Mouse (Mus musculus) liver, postnatal 0 days (tissue): ENCODE measurements around the gene Abcf2. TPM values are rescaled to one million over a fixed set of nuclear protein-coding genes. Genes with fewer than 3 reads are reported as not detected.

Experiments
- ATAC-seq: fragments of 200-750 bp; cut with Nextera tagmentation; 2 replicates; pipeline ENCODE4 v1.8.0; 2017; ENCODE audit warnings: mild to moderate bottlenecking, moderate library complexity
- DNase-seq: peaks from one replicate; pipeline ENCODE4 v3.0.0-alpha.2; 2016
- H3K27ac ChIP-seq: fragments of 300-500 bp; sonication (generic); 2 replicates; pipeline ENCODE4 v1.5.1; 2014; ENCODE audit warnings: antibody characterized with exemption, moderate library complexity, mild to moderate bottlenecking, low read depth
- H3K27me3 ChIP-seq: fragments of 300-500 bp; sonication (generic); 2 replicates; pipeline ENCODE4 v1.6.1; 2014; ENCODE audit warnings: low read length, control low read depth, mixed read lengths; ENCODE audit not compliant: insufficient read depth
- H3K36me3 ChIP-seq: fragments of 300-500 bp; sonication (generic); replicated peaks from 2 replicates; pipeline ENCODE4 v1.6.1; 2014; ENCODE audit warnings: mild to moderate bottlenecking, control low read depth, low read length, moderate library complexity, mixed read lengths; ENCODE audit not compliant: insufficient read depth
- H3K4me1 ChIP-seq: fragments of 300-500 bp; sonication (generic); 2 replicates; pipeline ENCODE4 v1.6.1; 2014; ENCODE audit warnings: antibody characterized with exemption, mild to moderate bottlenecking, control low read depth; ENCODE audit not compliant: insufficient read depth
- H3K4me2 ChIP-seq: fragments of 300-500 bp; sonication (generic); 2 replicates; pipeline ENCODE4 v1.6.1; 2014; ENCODE audit warnings: low read depth, mild to moderate bottlenecking, low read length, moderate library complexity, mixed read lengths
- H3K4me3 ChIP-seq: fragments of 300-500 bp; sonication (generic); 2 replicates; pipeline ENCODE4 v1.5.1; 2014; ENCODE audit warnings: low read depth, low read length
- H3K9ac ChIP-seq: fragments of 300-500 bp; sonication (generic); replicated peaks from 2 replicates; pipeline ENCODE4 v1.6.1; 2014; ENCODE audit warnings: mild to moderate bottlenecking, moderate library complexity
- H3K9me3 ChIP-seq: fragments of 300-500 bp; sonication (generic); 2 replicates; pipeline ENCODE4 v1.6.1; 2016; ENCODE audit warnings: mild to moderate bottlenecking, control low read depth, low read length, mixed read lengths
- CTCF ChIP-seq: sonication (generic); IDR thresholded peaks from 2 replicates; pipeline ENCODE4 v1.5.1; 2016; ENCODE audit warnings: antibody characterized with exemption, low read depth
- EP300 ChIP-seq: IDR thresholded peaks from 2 replicates; pipeline ENCODE4 v1.6.1; 2016; ENCODE audit warnings: antibody characterized with exemption, low read depth, mild to moderate bottlenecking
- WGBS: fragments of 180-500 bp; shearing (Covaris S2); extraction: QIAGEN DNeasy Blood & Tissue Kit; methylation state at CpG from one replicate; pipeline ENCODE4 v1.1.7; 2014; ENCODE audit not compliant: insufficient replicate concordance; 5-methylcytosine and 5-hydroxymethylcytosine counted together
- polyA plus RNA-seq: library from polyadenylated mRNA; unstranded; fragments of >200 nt; fragmentation: Nextera tagmentation; extraction: Ambion mirVana; gene quantifications from 2 replicates; pipeline ENCODE4 v1.2.1, GENCODE M21; 2015

Gene Abcf2
- polyA plus RNA-seq, 1 experiment from 2014 or later, result 26.4 TPM

DNA sequence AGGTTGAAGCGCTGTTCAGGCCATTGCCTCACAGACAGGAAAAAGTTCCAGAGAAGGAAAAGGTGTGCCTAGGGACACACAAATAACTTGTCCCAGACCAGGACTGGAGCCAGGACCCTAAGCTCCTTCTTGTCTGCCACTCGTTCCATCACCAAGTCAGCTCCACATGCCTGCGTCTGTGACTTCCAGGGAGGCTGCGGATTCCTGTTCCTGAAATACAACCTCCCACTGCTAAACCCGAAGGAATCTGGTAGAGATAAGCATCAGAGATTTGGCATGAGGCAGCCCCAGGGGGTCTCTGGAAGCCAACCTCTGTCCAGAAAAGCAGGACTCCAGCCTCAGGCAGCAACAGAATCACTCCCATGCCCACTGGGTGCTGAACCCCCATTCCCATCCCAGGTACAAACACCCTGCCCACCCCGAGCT, 36.1 kb downstream of the Abcf2 start:
- Histone ChIP-seq H3K9me3 (no peaks in the 10 kb centered on the region), H3K36me3 (no peaks in the 10 kb centered on the region), H3K4me2 (peak overlapping the region; percentile 46), H3K4me1 (peaks cover 5% of the 10 kb centered on the region), H3K4me3 (no peak overlapping the region), H3K27me3 (0 out of 2 replicates have a peak, but pooled peaks cover 2% of the 10 kb centered on the region), H3K27ac (no peak overlapping the region), H3K9ac (no peak overlapping the region)
- TF ChIP-seq CTCF (no peak), EP300 (no peak)
- ATAC-seq (no peak), DNase-seq (no peak)
- 25% methylated on average over 6 of the region's 6 CpGs for WGBS

- ATAC-seq (peak; percentile 27; the same call in 1 of the 2 replicates), DNase-seq (peak; percentile 43)
- peak within 1 kb of the TSS; percentile 26; the same call in 1 of the 2 replicates for H3K9ac ChIP-seq
- 0 out of 2 replicates have a peak, but pooled peaks cover 2% of the 10 kb centered on the region for H3K27me3 ChIP-seq
- TF ChIP-seq CTCF (no peak), EP300 (no peak)
- no peaks in the 10 kb centered on the region for H3K36me3 ChIP-seq
- peak within 1 kb of the TSS; percentile 46 for H3K4me2 ChIP-seq
- H3K27ac ChIP-seq, result no peak within 1 kb of the TSS
- 23% methylated on average over 14 of the region's 14 CpGs for WGBS
- H3K4me1 ChIP-seq, result peaks cover 5% of the 10 kb centered on the region
- no peaks in the 10 kb centered on the region for H3K9me3 ChIP-seq
- H3K4me3 ChIP-seq, result 0 out of 2 replicates have a peak within 1 kb of the TSS, but pooled peaks have one; percentile 10
Observed at GRCm38 (mm10) chr5:24540387-24541143, 36.7 kb downstream of the Abcf2 start, which contains the start of gene Asb10. TSS of gene Asb10 (minus strand) at chr5:24540978.

DNA sequence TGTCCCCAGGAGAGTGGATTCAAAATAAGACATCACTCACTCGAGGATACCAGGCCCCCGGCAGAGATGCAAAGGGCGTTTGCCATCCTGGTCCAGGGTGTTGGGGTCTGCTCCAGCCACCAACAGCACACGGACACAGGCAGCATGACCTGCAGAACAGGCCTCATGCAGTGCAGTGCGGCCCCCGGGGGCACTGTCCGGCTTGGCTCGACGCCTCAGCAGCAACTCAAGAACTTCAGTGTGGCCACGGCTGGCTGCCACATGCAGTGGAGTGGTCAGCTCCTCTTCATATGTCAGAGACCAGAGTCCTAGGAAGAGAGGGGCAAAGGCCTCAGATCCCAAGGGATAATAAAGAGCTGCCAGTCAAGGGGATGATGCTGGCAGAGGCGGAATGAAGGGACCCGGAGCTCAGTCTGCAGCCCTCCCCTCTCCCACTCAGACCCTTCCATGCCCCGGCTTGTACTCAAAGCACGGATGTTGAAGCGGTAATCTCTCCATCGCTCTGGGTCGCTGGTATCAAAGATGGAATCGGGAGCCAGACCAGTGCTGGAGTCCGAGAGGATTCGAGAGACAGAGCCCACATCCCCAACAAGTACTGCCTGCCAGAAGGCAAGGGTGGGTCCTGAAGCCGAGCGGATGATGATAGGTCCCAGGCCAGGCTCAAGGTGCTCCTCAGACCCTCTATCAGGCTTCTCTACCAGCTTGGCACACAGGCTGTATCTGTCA, 37.5 kb downstream of the Abcf2 start:
- H3K4me3 ChIP-seq, result no peak overlapping the region
- H3K36me3 ChIP-seq, result no peaks in the 10 kb centered on the region
- no peaks in the 10 kb centered on the region for H3K9me3 ChIP-seq
- H3K9ac ChIP-seq, result no peak overlapping the region
- H3K27me3 ChIP-seq, result 0 out of 2 replicates have a peak, but pooled peaks cover 2% of the 10 kb centered on the region
- no peak for TF ChIP-seq CTCF
- no peak for TF ChIP-seq EP300
- H3K4me1 ChIP-seq, result peaks cover 5% of the 10 kb centered on the region
- DNase-seq (no peak), ATAC-seq (no peak)
- no peak overlapping the region for H3K4me2 ChIP-seq
- 77% methylated on average over 22 of the region's 22 CpGs for WGBS
- H3K27ac ChIP-seq, result no peak overlapping the region

DNA sequence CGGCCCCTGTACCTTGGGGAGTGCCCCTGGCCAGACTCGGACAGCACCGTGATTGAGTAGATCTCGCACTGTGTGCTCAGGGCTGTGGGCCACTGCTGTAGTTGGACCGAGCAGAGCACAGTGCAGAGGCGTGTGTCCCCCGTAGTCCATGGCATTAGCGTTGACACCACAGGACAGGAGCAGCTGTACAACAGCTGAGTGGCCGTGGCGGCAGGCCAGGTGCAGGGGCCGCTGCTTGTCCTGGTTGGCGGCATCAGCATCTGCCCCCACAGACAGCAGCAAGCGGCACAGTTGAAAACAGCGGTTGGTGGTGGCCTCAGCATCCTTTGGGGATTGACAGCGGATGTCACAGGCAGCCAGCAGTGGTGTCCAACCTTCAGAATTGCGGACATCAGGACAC, 39.6 kb downstream of the Abcf2 start:
- no peak for DNase-seq

DNA sequence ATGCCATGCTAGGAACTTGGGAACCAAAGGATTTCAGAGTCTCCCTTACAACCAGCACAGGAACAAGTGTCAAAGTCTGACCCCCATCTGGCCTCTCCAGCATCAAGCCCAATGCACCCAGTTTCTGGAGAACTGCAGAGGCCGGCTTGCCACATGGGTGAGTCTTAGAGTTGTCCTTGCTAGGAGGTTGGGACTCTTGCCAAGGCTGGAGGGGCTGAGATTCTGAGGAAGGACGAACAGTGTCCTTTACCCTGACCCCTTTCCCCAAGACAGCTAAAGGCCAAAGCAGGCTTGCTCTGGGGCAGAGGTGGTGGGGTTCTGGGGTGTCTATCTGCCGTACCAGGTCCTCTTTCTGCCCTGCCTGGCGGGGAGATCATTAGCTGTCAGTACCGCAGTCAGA, 40.8 kb downstream of the Abcf2 start:
- no peak overlapping the region for H3K4me2 ChIP-seq
- peaks cover 11% of the 10 kb centered on the region for H3K27me3 ChIP-seq
- 77% methylated on average over 5 of the region's 5 CpGs for WGBS
- no peaks in the 10 kb centered on the region for H3K9me3 ChIP-seq
- no peak overlapping the region for H3K9ac ChIP-seq
- H3K4me1 ChIP-seq, result peaks cover 5% of the 10 kb centered on the region
- ATAC-seq, result no peak
- H3K27ac ChIP-seq, result no peak overlapping the region
- TF ChIP-seq EP300 (no peak), CTCF (no peak)
- no peak overlapping the region for H3K4me3 ChIP-seq
- no peaks in the 10 kb centered on the region for H3K36me3 ChIP-seq
- DNase-seq, result no peak

More for the DNA sequence above, 39.6 kb downstream of the Abcf2 start:
- Histone ChIP-seq H3K4me1 (peaks cover 5% of the 10 kb centered on the region), H3K27me3 (0 out of 2 replicates have a peak, but pooled peaks cover 5% of the 10 kb centered on the region), H3K9me3 (no peaks in the 10 kb centered on the region), H3K4me2 (no peak overlapping the region), H3K36me3 (no peaks in the 10 kb centered on the region), H3K27ac (no peak overlapping the region), H3K9ac (no peak overlapping the region), H3K4me3 (no peak overlapping the region)
- ATAC-seq, result no peak
- TF ChIP-seq EP300 (no peak), CTCF (no peak)
- WGBS, result 65% methylated on average over 16 of the region's 16 CpGs

GRCm38 (mm10) chr5:24535731-24536130, 41.5 kb downstream of the Abcf2 start:
- 68% methylated on average over 3 of the region's 3 CpGs for WGBS
- H3K27ac ChIP-seq, result no peak overlapping the region
- peaks cover 16% of the 10 kb centered on the region for H3K27me3 ChIP-seq
- ATAC-seq, result no peak
- no peak for DNase-seq
- H3K4me3 ChIP-seq, result no peak overlapping the region
- no peaks in the 10 kb centered on the region; the same call in 1 of the 2 replicates for H3K4me1 ChIP-seq
- no peak overlapping the region for H3K4me2 ChIP-seq
- no peaks in the 10 kb centered on the region for H3K9me3 ChIP-seq
- H3K36me3 ChIP-seq, result no peaks in the 10 kb centered on the region
- no peak overlapping the region for H3K9ac ChIP-seq
- no peak for TF ChIP-seq CTCF
- no peak for TF ChIP-seq EP300
